Mouse (Mus musculus): Measurements from ENCODE around the gene F830045P16Rik.

The F830045P16Rik gene

DNA sequence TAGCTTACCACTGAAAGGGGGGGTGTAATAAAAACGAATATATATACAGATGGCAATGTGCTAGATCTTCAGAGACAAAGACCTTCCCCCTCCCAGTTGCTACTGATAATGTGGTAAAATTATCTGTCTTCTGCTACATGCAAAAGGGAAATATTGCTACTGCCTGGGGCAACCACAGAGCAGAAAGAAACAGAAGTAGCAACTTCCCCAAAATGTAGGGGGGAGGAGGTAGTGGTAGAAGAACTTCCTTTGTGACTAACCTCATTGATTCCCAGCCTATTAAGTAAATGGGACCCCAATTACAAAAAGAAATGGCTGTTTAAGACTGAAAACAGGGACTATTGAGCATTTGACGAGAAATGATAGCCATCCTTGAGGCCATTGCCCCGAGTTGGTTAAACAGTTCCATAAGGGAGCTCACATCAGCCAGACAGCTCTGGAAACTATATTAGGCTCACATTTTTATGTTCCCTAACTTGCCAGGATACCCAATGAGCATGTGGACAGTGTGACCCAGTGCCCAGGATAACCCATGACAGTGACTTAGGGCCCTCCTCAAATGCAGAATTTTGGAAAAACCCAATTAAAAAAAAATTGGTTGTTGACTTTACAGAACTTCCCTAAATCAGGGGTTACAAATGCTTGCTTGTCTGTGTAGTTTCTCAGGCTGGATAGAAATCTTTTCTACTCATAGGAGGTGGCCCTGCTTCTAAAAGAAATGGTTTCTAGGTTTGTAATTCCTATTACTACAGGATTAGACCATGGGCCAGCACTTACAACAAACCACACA, 46.7 kb downstream of the F830045P16Rik start:
- DNase-seq (ENCODE audit: low read depth) = no peak

- no peak for DNase-seq (ENCODE audit: low read depth)
Measured at GRCm38 (mm10) chr2:129483150-129483549, 53.3 kb downstream of the F830045P16Rik start.

DNA sequence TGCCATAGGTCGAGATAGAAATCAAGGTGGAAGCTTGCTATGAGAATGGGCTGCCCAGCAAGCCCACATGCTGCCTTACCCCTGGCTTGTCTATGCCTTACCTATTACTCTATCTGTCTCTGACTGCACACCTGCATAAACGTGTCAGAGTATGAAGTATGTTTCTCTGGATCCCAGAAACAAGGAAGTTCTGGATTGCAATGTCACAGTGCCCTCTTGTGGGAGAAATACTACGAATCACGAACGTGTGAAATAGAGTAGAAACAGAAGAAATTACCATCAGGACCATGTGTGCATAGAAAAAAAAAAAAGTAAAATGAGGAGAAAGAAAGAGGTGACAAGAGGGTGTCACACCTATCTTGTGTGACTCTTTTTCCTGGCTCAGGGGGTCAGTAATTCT, 64.5 kb downstream of the F830045P16Rik start:
- peak; percentile 13 for DNase-seq (ENCODE audit: low read depth)

GRCm38 (mm10) chr2:129470839-129471238, 65.6 kb downstream of the F830045P16Rik start:
- DNase-seq (ENCODE audit: low read depth) = no peak

DNA sequence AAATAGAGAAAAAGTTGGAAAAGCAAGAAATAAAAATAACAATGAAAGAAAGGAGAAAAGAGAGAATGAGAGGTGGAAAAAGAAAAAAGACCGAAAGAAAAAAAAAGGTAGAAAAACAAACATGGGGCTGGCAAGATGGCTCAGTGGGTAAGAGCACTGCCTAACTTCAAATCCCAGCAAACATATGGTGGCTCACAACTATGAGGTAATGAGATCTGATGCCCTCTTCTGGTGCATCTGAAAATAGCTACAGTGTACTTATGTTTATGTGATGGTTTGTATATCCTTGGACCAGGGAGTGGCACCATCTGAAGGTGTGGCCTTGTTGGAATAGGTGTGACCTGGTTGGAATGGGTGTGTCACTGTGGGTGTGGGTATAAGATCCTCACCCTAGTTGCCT, 97.6 kb downstream of the F830045P16Rik start:
- peak; percentile 9 for DNase-seq (ENCODE audit: low read depth)

DNA sequence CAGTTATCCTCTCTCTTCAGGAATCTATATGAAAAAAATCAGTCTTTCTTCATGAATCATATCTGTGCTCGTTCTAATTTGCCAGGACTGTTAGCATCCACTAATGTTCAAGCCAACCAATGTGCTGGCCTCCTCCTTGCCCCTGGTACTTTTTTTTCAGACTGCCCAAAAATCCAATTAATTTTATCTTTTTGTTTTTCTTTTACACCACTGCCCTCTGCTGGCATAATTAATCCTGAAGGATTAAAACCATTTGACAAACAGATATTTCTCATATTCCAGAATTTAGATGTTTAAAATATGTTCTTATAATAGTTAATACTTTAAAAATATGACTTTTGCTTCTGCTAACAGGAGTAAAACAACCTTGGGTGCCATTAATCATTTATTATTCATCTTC, 101.2 kb downstream of the F830045P16Rik start:
- no peak for DNase-seq (ENCODE audit: low read depth)

DNA sequence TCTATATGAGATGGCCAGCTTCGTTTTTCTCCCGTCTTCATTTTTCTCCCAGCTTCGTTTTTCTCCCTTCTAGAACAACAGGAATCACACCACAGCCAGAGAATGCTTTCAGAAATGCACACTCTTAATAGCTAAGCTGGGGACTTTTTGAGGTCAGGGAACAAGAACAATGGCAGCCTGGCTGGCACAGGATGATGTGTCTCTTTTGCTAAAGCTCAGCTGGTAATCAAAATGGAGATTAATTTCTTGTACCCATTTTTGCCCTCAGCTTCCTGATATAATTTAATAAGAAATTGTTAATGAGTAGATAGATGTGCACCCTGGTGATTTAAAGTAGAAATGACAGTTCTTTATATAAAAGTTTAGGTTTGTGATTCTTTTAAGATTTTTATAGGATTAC, 112.7 kb downstream of the F830045P16Rik start:
- DNase-seq (ENCODE audit: low read depth) = no peak

GRCm38 (mm10) chr2:129420897-129421561, 115.4 kb downstream of the F830045P16Rik start:
- no peak for DNase-seq (ENCODE audit: low read depth)

DNA sequence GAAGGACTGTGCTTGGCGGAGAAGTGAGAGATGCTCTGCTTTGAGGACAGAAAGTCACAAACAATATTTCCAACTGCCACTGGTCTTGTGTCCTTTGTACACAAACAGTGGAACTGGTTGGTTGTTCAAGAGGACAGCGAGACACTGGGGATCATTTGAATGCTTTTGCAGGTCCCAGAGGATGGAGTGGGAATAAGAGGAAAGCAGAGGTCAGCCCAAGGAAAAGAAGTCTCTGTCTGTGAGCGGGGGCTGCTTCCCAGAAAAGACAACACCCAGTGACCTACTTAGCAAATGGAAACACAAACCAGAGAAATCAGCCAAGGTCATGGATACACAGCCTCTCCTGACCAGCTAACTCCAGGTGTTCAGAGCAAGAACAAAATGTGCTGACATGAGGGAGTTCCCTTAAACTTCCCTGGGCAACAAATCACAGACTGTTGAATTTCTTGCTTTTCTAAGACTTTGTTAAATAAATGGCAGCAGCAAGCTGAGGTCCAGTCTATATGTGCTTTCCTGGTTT, 117.0 kb downstream of the F830045P16Rik start:
- no peak for DNase-seq (ENCODE audit: low read depth)

- DNase-seq (ENCODE audit: low read depth) = no peak
Measured at GRCm38 (mm10) chr2:129414593-129414992, 121.8 kb downstream of the F830045P16Rik start.

DNA sequence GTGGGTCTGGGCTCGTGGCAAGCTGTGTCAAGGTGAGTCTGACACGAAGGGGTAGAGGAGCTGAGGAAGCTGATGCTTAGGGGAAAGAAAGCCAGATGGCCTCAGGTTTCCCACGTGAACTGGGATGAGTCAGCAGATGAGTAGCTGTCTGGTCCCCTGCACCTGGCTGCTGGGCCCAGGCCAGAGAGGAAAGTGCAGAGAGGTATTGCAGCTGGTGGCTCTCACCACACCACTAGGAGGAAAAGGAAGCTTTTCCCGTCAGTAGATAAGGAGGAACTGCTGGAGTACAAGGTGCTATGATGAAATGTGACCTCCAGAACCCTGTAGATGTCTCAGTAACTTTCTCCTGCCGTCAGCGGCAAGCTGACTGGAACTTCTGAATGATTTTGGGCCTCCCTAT, 122.9 kb downstream of the F830045P16Rik start:
- no peak for DNase-seq (ENCODE audit: low read depth)

- no peak for DNase-seq (ENCODE audit: low read depth)
Measured at GRCm38 (mm10) chr2:129411651-129412050, 124.8 kb downstream of the F830045P16Rik start.

- no peak for DNase-seq (ENCODE audit: low read depth)
Measured at GRCm38 (mm10) chr2:129410344-129410743, 126.1 kb downstream of the F830045P16Rik start.

GRCm38 (mm10) chr2:129408476-129408875, 127.9 kb downstream of the F830045P16Rik start:
- peak; percentile 54 for DNase-seq (ENCODE audit: low read depth)
